21 mouse cellular contexts compared by ENCODE assay signal in genomic region chr7:101476028-101476427, GRCm38 (mm10).
"Had no signal": no experiment of that assay in that cellular context is flagged by ENCODE, and none has a peak within 500 bp of the region (broad histone marks: within the 10 kb centered on the region; RNA-seq: fewer than 3 reads in every experiment).

No protein-coding gene starts in this region.

- H3K4me3 ChIP-seq: limb, embryonic 10.5 days; limb, embryonic 13.5 days; liver, embryonic 12.5 days; liver, embryonic 15.5 days; lung, embryonic 15.5 days; megakaryocyte, embryonic 14.5 days; midbrain, embryonic 10.5 days; midbrain, embryonic 13.5 days; myocyte; neural tube, embryonic 13.5 days had no signal

- DNase-seq: kidney, adult 2 months; kidney, postnatal 25 days; layer of hippocampus, postnatal 36 days; liver; lung, adult 18-20 months; lung, postnatal 10 days; lung, postnatal 36 days; retina, postnatal 1 day; thymus, adult 18-20 months; thymus, postnatal 36 days had no signal

- H3K27ac ChIP-seq: kidney, postnatal 0 days; limb, embryonic 10.5 days; limb, embryonic 13.5 days; liver, embryonic 12.5 days; liver, embryonic 15.5 days; lung, embryonic 15.5 days; midbrain, embryonic 10.5 days; midbrain, embryonic 13.5 days; neural tube, embryonic 13.5 days had no signal
